Mouse (Mus musculus) heart, embryonic 14.5 days (tissue): Measurements from ENCODE around the gene Cdkl2. TPM values are rescaled to one million over a fixed set of nuclear protein-coding genes. Genes with fewer than 3 reads are reported as not detected.

Source experiments
- ATAC-seq: fragments of 200-750 bp; cut with Nextera tagmentation; 2 replicates; pipeline ENCODE4 v1.8.0; 2017; ENCODE audit warnings: low read depth, moderate TSS enrichment; ENCODE audit not compliant: insufficient number of reproducible peaks, insufficient read depth, low FRiP score
- H3K27ac ChIP-seq, 2 experiments: fragments of 200-500 bp in 1 of 2; fragments of 300-500 bp in 1 of 2; sonication (generic) in 1 of 2; replicated peaks in 1 of 2; 2 replicates each; pipeline ENCODE4 v1.5.1; 2012 to 2014; ENCODE audit warnings: low read depth in 2 of 2, low read length in 2 of 2, control low read depth in 1 of 2, mild to moderate bottlenecking in 1 of 2, mixed read lengths in 1 of 2; ENCODE audit not compliant: control insufficient read depth in 1 of 2, insufficient read depth in 1 of 2
- H3K27me3 ChIP-seq: fragments of 300-500 bp; sonication (generic); 2 replicates; pipeline ENCODE4 v1.6.1; 2014; ENCODE audit warnings: mild to moderate bottlenecking, low read length, control low read depth; ENCODE audit not compliant: control insufficient read depth, insufficient read depth
- H3K36me3 ChIP-seq: fragments of 300-500 bp; sonication (generic); 2 replicates; pipeline ENCODE4 v1.6.1; 2014; ENCODE audit warnings: mild to moderate bottlenecking, control low read depth, low read length, mixed read lengths; ENCODE audit not compliant: control insufficient read depth, insufficient read depth
- H3K4me1 ChIP-seq, 2 experiments: fragments of 200-500 bp in 1 of 2; fragments of 300-500 bp in 1 of 2; sonication (generic) in 1 of 2; 2 replicates each; pipeline ENCODE4 v1.6.1; 2012 to 2014; ENCODE audit warnings: low read length in 2 of 2, control low read depth in 1 of 2, mixed read lengths in 1 of 2; ENCODE audit not compliant: control insufficient read depth in 2 of 2, insufficient read depth in 2 of 2
- H3K4me2 ChIP-seq: fragments of 300-500 bp; sonication (generic); 2 replicates; pipeline ENCODE4 v1.6.1; 2014; ENCODE audit warnings: mild to moderate bottlenecking, low read length
- H3K4me3 ChIP-seq, 2 experiments: fragments of 200-500 bp in 1 of 2; fragments of 300-500 bp in 1 of 2; sonication (generic) in 1 of 2; 2 replicates each; pipeline ENCODE4 v1.5.1; 2012 to 2014; ENCODE audit warnings: low read length in 2 of 2, mild to moderate bottlenecking in 2 of 2, control low read depth in 1 of 2, low read depth in 1 of 2, moderate library complexity in 1 of 2; ENCODE audit not compliant: control insufficient read depth in 1 of 2, insufficient read depth in 1 of 2
- H3K9ac ChIP-seq: fragments of 300-500 bp; sonication (generic); 2 replicates; pipeline ENCODE4 v1.6.1; 2014; ENCODE audit warnings: mild to moderate bottlenecking, low read length
- H3K9me3 ChIP-seq: fragments of 300-500 bp; sonication (generic); 2 replicates; pipeline ENCODE4 v1.6.1; 2016; ENCODE audit warnings: low read length, control low read depth; ENCODE audit not compliant: control insufficient read depth
- WGBS: fragments of 180-500 bp; shearing (Covaris S2); extraction: QIAGEN DNeasy Blood & Tissue Kit; methylation state at CpG from one replicate; pipeline ENCODE4 v1.1.7; 2014; 5-methylcytosine and 5-hydroxymethylcytosine counted together
- polyA plus RNA-seq: library from polyadenylated mRNA; unstranded; fragments of >200 nt; fragmentation: Nextera tagmentation; extraction: Ambion mirVana; gene quantifications from 2 replicates; pipeline ENCODE4 v1.2.1, GENCODE M21; 2014

Cdkl2 gene
- polyA plus RNA-seq = 1.1 and 1.5 TPM in 2 replicates

- ATAC-seq = no peak
- no peaks in the 10 kb centered on the region for H3K36me3 ChIP-seq
- peak within 1 kb of the TSS; percentile 73 for H3K9ac ChIP-seq
- no peaks in the 10 kb centered on the region for H3K9me3 ChIP-seq
- H3K27ac ChIP-seq = no peak within 1 kb of the TSS
- H3K27me3 ChIP-seq = no peaks in the 10 kb centered on the region
- WGBS = 72% methylated on average over 4 of the region's 4 CpGs
- peak within 1 kb of the TSS; percentile 86 for H3K4me2 ChIP-seq
- H3K4me1 ChIP-seq = no peaks in the 10 kb centered on the region; a peak in 1 of 4 replicates
- H3K4me3 ChIP-seq = peak within 1 kb of the TSS; percentile 69 to 88
Measured at GRCm38 (mm10) chr5:92043783-92044182, at the start of gene Cdkl2. Gene Cdkl2 (minus strand): TSS chr5:92043883.

DNA sequence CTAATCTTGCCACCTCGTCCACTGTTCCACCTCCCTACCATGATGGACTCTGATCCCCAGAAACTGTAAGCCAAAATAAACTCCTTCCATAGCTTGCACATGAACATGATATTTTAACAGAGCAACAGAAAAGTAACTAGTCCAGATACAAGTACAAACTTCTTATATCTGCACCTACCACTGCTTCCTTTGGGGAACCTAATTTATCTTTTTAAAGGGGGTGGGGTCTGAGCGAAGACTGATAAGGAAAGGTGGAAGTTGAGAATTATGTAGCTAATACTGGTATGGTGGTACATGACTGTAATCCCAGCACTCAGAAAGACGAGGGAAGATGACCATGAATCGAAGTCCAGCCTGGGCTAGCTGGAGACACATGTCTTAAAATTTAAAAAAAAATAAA lies 43.8 kb upstream of the Cdkl2 start:
- Histone ChIP-seq H3K9me3 (no peaks in the 10 kb centered on the region; the same call in 1 of the 2 replicates), H3K27ac (no peak overlapping the region), H3K4me3 (no peak overlapping the region), H3K27me3 (no peaks in the 10 kb centered on the region), H3K4me2 (no peak overlapping the region), H3K4me1 (0 out of 4 replicates have a peak, but pooled peaks cover 0 to 3% of the 10 kb centered on the region in 2 experiments), H3K9ac (no peak overlapping the region), H3K36me3 (no peaks in the 10 kb centered on the region)
- WGBS = 91% methylated on average over 4 of the region's 4 CpGs
- ATAC-seq = no peak

DNA sequence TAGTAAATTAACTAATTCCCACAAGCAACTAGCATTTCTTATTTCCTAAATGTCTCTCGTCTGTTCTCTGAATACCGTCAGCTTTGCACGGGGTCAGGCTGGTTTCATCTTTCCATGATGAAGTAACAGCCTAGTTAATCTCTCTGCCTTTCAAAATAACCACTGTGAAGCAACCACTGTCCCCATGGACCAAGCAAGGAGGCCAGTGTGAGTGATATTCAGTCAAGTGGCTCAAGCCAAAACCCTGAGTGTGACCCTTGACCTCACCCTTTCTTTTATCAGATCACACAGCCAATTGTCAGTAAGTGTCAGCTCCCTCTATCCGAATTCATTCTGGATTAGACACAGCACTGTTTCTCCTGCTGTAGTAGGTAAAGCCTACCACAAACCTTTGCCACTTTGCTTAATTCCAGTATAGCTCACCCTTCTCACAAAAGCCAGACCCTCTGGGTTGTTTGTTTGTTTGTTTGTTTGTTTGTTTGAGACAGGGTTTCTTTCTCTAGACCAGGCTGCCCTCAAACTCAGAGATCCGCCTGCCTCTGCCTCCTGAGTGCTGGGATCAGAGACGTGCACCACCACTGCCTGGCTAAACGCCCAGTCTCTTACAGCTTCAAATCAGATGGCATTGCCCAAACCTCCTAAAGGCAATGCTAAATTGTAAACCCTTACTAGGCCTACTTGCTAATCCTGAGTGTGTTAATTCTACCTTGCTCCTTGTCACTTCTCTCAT lies 42.3 kb upstream of the Cdkl2 start:
- Histone ChIP-seq H3K9ac (no peak overlapping the region), H3K4me1 (peaks cover 2 to 16% of the 10 kb centered on the region in 2 experiments; a peak in 3 of 4 replicates), H3K4me2 (no peak overlapping the region), H3K27me3 (no peaks in the 10 kb centered on the region), H3K9me3 (no peaks in the 10 kb centered on the region; the same call in 1 of the 2 replicates), H3K36me3 (no peaks in the 10 kb centered on the region), H3K4me3 (no peak overlapping the region), H3K27ac (no peak overlapping the region)
- 82% methylated on average over 7 of the region's 7 CpGs for WGBS
- no peak for ATAC-seq

GRCm38 (mm10) chr5:92085246-92085645 lies 41.6 kb upstream of the Cdkl2 start:
- WGBS = 54% methylated on average over 4 of the region's 4 CpGs
- no peak overlapping the region for H3K9ac ChIP-seq
- H3K36me3 ChIP-seq = no peaks in the 10 kb centered on the region
- ATAC-seq = no peak
- no peak overlapping the region for H3K27ac ChIP-seq
- no peaks in the 10 kb centered on the region; the same call in 1 of the 2 replicates for H3K9me3 ChIP-seq
- no peak overlapping the region for H3K4me3 ChIP-seq
- H3K4me1 ChIP-seq = peaks cover 2 to 20% of the 10 kb centered on the region in 2 experiments; a peak in 3 of 4 replicates
- no peaks in the 10 kb centered on the region for H3K27me3 ChIP-seq
- no peak overlapping the region for H3K4me2 ChIP-seq

GRCm38 (mm10) chr5:92083417-92084038 lies 39.8 kb upstream of the Cdkl2 start, which contains the start of gene G3bp2:
Gene G3bp2 (minus strand): TSS chr5:92083719.
- WGBS = under 1% methylated on average over 65 of the region's 65 CpGs
- H3K4me2 ChIP-seq = peak within 1 kb of the TSS; percentile 66
- H3K4me1 ChIP-seq = peaks cover 6 to 30% of the 10 kb centered on the region in 2 experiments; a peak in 3 of 4 replicates
- peak within 1 kb of the TSS; percentile 73 to 95 for H3K4me3 ChIP-seq
- no peaks in the 10 kb centered on the region for H3K36me3 ChIP-seq
- no peaks in the 10 kb centered on the region; the same call in 1 of the 2 replicates for H3K9me3 ChIP-seq
- peak; percentile 97 for ATAC-seq
- no peaks in the 10 kb centered on the region for H3K27me3 ChIP-seq
- peak within 1 kb of the TSS; percentile 97 for H3K9ac ChIP-seq
- peak within 1 kb of the TSS; percentile 95 to 99 for H3K27ac ChIP-seq

GRCm38 (mm10) chr5:92082821-92083401 lies 39.2 kb upstream of the Cdkl2 start:
- Histone ChIP-seq H3K27me3 (no peaks in the 10 kb centered on the region), H3K36me3 (no peaks in the 10 kb centered on the region), H3K4me3 (peak overlapping the region; percentile 73 to 95), H3K9me3 (no peaks in the 10 kb centered on the region; the same call in 1 of the 2 replicates), H3K27ac (peak overlapping the region; percentile 95 to 99), H3K4me1 (peaks cover 6 to 30% of the 10 kb centered on the region in 2 experiments; a peak in 3 of 4 replicates), H3K4me2 (peak overlapping the region; percentile 66), H3K9ac (peak overlapping the region; percentile 97)
- peak; percentile 45 for ATAC-seq
- WGBS = under 1% methylated on average over 52 of the region's 55 CpGs

DNA sequence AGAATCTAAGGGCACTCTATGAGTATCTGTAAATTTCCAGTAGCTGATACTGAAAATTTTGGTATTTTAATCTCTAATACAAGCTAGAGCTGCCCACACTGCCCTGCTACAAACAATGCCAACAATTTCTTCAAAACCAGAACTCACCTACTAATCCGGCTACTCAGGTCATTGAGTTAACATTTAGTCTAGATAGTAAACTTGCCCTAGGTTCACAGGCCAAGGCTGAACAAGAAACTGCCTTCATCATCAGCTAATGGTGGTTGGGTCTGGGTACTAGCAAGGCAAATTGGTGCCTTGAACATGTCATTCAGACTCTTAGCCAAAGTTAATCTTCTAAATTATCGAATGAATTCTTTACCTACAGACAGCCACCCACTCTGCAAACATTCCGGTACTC lies 37.6 kb upstream of the Cdkl2 start:
- Histone ChIP-seq H3K4me3 (peak overlapping the region in 1 of 2 experiments; percentile 95; a peak in 1 of 4 replicates), H3K9ac (no peak overlapping the region), H3K9me3 (no peaks in the 10 kb centered on the region), H3K36me3 (no peaks in the 10 kb centered on the region), H3K4me1 (peaks cover 6 to 30% of the 10 kb centered on the region in 2 experiments; a peak in 3 of 4 replicates), H3K27ac (no peak overlapping the region), H3K27me3 (no peaks in the 10 kb centered on the region), H3K4me2 (peak overlapping the region; percentile 66)
- 69% methylated on average over 3 of the region's 3 CpGs for WGBS
- ATAC-seq = no peak
